Mouse (Mus musculus): ENCODE results near the gene Vmn2r106.

Gene Vmn2r106

GRCm38 (mm10) chr17:20285453-20285852 is at the start of gene Vmn2r106:
Gene Vmn2r106, minus strand, starts transcription at chr17:20285553.
- no peak for DNase-seq

- DNase-seq: no peak
Observed at GRCm38 (mm10) chr17:20305790-20306189, 20.4 kb upstream of the Vmn2r106 start.

GRCm38 (mm10) chr17:20286906-20287305 is 1.6 kb upstream of the Vmn2r106 start:
- no peak for DNase-seq

GRCm38 (mm10) chr17:20255522-20255921 is 29.8 kb downstream of the Vmn2r106 start:
- no peak for DNase-seq

- DNase-seq: no peak
Observed at GRCm38 (mm10) chr17:20234952-20235351, 50.4 kb downstream of the Vmn2r106 start, which contains the start of gene Vmn2r105. Gene Vmn2r105, minus strand, starts transcription at chr17:20235052.
